Mouse (Mus musculus) brain, adult 2 months (tissue): Measurements from ENCODE around the gene Poc5.
A peak's percentile ranks its signal among the peaks of the same experiment; 100 is the strongest.

Experiments used
- DNase-seq: peaks from one replicate; pipeline ENCODE4 v3.0.0; 2011; ENCODE audit warnings: low read depth, low spot score

The Poc5 gene

DNA sequence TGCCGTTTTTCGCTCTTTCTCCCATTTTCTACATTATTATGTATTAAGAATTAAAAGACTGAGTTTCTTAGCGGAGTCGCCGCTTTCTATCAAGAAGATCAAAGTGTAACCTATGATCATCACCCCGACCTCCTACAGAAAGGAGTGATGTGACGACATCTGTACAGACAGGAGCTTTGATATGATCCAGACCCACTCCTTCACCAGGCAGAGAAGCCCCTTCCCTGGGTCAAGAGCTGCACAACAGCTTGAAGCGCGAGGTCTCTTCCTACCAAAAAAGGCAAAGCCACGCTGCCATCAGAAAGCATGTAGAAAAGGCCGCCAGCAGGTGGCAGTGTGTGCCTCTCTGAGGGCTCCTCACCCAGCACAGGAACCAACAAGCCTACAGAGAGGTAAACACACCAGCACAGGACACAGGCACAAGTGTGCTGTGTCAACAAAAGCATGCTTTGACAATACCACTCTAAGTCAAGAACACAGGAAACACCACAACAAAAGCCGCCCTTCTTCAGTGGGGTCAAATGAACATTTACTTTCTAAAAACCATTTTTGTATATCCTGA, 43.6 kb downstream of the Poc5 start:
- DNase-seq = peak; percentile 91

DNA sequence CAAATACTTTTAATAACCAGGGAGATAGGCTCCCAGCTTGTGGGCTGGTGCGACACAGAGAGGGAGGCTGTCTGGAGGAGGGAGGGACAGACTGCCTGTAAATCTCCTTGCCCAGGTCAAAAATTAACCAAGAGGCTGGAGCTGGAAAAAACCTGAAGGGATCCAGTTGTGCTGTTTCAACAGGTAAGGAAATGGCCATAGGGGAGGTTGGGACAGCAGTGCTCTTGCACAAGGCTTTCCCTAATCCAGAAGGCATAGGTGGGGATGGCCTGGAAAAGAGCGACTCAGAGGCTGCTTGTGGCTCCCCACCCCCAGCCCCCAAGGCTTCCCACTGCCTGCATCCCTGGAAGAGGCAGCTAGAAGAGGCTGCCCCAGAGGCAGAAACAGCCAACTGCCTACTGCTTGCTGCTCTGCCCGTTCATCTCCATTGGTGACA, 44.3 kb downstream of the Poc5 start:
- no peak for DNase-seq

DNA sequence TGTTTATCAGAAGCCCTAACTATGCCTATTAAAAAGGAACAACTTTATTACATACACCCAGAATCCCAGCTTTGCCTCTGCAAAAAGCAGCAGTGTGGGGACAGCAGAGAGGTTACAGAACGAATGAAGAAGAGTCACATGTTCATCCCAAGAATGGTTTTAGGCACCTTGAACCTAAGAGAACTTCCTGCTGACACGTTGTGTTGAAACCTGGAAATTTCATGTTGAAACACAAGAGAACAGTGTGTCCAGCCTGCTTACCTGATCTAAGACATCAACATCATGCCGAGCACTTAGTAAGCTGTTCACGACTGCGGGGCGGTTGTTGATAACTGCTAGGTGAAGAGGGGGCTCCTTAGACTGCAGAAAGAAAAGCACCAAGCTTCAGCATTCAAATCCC, 44.9 kb downstream of the Poc5 start:
- no peak for DNase-seq

DNA sequence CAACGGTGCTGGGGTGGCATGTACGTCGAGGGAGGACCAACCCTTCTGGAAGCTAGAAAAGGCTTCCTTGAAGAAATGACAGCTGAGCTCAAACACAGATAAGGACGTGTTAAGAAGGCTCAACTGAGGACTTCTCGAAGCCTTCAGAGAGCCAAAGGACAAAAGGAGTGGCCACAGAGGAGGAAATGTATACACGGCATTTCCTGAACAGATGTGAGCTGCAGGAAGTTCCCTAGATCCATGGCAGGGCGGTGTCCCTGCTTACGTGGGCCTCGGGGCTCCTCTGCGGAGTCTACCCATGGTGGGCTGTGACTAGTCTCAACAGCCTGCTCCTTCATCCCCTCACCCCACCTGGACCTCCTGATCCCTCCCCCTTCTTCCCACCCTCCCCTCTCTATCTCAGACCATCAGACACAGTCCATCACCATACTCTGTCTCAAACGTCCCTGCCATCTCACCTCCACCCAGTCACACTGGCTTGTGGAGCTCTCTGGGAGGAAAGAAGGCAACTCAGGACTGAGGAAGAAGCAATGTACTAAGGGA, 45.6 kb downstream of the Poc5 start:
- DNase-seq = no peak

DNA sequence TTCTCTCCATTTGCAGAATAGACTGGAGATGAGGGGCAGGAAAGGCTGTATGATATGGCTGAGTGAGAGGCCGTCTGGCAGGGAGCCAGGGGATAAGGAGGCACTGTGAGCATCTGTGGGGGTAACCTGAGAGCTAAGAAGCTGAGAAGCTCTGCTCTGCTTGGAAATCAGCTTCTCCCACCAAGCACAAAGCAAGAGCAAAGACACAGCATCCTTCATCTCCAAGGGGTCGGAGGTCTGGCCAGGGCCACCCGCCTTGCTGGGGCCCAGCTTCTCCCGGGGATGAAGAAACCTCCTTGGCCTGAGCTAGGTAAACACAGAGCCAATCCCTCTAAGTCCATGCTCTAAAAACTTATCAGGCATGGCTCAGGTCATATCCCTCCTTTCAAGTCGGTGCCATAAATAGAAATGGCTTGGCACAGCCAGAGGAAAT, 46.8 kb downstream of the Poc5 start:
- no peak for DNase-seq

DNA sequence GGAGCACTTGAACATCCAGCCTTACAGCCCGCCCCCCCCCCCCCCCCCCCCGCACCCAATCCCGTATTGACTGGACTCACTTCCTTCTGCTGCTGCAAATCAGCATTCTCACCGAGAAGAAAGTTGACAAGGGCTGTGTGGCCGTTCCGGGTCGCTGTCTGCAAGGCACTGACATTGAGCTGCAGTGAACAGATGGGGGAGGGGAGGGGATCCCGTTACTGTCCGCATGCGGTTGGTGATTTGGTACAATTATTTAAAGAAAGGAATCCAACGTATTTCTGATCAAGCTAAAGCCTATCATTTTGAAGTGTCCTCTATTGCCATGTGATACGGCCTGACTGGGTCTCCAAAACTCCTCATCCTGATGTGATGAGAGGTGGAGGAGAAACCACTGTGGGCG, 47.7 kb downstream of the Poc5 start:
- no peak for DNase-seq

DNA sequence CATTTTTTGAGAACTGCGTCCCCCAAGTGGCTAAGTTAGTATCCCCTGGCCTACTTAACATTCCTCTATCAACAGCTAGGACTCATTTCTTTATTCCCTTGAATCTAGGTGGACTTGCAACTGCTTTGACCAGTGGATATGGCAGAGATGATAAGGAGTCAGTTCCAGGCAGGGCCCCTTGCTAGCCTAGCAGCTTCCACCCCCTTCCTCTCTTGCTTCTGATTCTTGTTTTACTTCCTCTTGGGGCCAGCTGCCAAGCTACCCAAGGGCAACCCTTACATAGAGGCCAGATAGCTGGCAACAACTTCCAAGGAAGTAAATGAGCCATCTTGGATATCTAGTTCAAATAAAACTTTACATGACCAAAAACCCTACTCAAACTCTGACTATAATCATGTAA, 48.8 kb downstream of the Poc5 start:
- no peak for DNase-seq

DNA sequence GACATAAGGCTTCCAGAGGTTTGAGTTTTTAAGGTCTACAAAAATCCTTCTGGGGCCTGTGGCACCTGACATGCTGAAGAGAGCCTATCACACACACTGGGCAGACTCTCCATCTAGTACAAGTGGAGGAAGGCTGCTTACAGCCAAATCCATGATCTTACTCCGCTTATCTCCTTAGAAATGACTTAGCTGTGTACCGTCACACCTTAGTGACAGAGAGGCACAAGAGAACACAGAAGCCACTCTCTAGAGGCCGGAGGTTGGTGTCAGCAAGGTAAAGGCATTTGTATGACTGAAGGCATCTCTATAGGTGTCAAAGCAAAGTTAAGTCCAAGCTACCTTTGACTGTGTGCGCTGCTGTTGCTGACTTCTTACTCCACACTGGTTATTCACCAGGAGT, 52.3 kb downstream of the Poc5 start:
- no peak for DNase-seq

DNA sequence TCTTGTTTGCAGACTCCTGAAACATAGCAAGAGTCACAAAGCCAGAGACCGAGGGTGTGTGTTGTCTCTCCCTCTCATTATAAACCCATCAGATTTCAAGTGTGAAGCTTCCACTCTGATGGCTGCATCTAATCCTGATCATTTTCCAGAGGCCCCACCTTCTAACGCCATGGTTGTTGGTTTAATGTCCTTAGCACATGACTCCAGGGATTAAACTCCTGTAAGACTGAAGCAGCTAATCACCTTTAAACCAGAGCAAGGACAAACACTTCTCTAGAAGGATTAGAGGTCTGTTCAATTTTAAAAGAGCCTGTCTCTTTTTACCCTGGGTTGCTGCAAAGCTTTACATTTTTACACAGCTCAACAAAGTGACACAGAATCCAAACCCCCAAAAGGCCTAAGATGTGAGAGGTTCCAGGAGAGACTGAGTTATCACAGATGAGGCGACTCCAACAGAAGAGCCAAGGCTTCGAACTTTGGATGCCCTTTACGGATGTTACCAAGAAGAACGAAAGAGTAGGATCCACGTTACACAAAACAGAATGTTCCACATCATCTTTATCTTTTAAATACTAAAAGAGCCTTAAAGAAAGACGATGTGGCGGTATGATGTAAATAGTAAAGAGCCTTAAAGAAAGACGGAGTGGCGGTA, 62.2 kb downstream of the Poc5 start:
- DNase-seq = no peak

DNA sequence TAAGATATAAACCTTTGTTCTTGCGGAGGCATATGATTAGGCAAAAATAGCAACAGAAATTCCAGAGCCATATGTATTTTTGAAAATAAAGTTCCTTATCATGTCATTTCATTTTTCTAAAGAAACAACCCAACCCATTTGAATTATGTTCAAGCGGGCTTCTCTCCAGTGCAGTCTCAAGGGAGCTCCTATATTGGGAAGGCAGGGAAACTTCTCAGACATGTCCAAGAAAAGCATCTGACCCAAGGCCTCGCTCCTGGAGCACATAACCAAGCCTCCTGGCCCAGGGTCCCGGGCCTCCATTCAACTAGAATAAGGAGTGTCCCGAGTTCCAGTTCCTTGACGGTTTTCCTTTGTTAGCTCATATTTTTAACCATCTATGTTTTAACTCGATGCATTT, 62.8 kb downstream of the Poc5 start:
- DNase-seq = no peak

DNA sequence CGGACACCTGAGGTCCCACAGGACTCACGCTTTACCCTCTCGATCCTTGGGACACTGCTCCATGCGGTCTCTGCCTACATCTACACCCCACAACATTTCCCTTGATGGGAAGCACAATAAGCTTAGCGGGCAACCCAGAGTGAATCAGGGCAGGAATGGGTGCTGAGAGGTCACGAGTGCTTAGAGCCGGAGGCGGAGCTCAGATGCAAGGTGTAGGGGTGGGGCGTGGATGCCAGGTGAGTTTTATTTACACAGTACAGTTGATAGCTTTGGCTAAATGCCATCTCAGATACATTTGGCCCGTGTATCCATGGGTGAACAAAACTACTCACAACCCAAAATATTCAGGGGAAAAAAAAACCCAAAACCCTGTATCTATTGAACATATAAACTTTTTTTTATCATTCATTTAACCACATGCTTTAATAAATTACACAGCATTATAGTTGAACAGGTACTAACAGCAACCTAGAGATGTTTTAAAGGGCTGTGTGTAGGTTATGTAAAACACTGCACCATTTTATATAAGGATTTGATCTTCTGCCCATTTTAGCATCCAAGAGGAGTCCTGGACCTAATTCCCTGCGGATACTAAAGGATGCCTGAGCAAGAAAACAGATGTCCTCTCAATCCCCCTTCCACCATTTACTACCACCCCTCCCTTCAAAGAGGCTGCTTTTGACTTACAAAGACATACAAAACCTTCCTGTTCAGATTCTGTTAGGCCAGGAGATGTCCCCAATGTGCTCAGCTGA, 63.5 kb downstream of the Poc5 start:
- peak; percentile 26 for DNase-seq

DNA sequence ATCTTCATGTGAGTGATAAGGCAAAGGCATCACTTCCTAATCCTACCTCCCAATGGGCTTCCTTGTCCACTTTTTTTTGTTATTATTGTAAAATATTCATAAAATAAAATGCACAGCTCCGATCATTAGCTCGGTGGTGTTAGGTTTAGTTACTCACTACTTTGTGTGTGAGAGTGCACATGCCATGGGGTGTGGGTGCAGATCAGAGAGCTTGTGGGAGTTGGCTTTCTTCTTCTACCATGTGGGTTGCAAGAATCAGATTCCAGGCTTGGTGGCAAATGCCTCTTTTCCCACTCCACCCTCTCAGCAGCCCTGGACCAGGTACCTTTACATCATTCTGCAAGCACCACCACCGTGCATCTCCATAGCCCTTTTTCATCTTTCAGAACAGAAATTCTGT, 64.5 kb downstream of the Poc5 start:
- no peak for DNase-seq

DNA sequence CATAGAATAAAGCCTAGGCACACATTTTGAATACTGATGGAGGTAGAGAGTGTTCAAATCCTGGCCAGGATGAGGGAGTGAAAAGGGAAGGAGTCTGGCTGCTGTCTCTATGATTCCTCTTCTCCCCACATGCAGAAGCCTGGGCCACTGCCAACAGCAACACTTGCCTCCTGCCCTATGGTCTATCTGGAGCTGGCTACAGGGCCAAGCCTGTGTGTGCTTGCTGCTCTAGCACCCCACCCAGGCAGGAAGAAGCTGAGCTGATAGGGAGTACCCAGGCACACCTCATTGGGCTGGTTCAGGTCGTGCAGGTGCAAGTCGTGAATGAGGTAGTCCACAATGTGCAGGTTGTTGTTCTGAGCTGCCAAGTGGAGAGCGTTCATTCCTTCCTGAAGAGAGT, 66.2 kb downstream of the Poc5 start:
- DNase-seq = no peak

DNA sequence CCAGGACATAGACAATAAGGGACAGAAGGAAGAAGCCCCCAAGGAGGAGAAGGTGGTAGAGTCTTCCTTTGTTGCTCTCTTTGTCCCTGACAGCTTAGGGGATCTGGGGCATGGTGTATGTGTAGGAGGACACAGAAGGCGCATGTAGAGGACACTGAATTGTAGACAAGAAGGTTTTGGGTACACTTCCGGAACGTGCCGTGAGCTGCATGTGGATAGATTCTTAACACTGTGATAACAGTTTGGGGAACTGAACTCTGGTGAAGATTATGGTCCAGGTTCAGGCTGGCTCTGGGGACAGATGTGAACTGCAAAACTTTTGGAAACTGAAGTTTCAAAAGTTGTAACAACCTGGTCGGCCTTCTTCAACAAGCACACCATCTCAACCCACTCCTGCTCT, 69.5 kb downstream of the Poc5 start:
- no peak for DNase-seq

DNA sequence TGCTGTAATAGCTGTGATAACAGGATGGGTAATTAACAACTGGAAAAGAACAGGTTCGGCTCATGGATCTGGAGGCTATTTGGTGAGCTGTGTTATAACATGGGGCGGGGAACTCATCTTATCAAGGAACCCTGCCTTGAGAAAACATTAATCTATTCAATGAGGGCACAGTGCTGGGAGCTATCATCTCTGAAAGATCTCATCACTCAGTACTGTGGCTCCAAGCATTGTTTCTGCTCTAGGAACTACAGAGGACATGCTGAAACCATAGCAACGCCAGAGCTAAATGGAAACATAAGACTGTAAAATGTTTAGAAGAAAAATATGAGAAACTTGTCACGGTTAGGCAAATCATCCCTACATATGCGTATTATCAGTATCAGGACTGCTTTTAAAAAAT, 69.9 kb downstream of the Poc5 start:
- DNase-seq = peak; percentile 42

DNA sequence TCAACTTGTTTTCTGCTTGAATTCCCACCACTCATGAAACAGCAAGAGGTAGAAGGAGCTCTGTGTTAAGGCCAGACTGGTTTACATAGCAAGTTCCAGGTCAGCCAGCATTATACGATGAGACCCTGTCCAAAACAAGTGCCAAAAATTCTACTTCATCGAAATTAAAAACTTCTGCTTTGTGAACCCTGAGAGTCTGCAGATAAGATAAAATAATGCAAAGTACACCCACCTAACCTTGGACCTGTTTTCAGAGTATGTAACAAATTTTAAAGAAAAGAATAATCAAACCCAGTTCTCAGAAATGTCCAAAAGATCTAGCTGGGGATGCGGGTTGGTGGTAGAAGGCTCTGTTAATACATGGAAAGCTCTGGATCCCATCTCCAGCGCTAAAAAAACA, 70.5 kb downstream of the Poc5 start:
- DNase-seq = no peak

DNA sequence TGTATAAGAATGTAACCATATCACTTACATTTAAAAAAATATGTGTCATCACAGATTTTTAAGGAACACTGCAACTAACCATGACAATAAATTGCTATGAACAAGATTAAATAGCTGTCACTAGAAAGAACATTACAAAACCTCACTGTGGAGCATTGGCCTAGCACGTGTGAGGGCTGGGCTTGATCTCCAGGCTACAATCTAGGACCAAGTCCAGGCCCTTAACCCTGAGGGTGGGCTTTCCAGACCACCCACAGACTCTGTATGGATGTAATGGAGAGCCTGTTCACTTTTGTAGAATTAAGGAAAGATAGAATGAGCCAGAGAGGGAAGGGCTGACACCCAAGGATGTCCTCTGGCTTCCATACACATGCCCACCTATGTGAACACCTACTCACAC, 74.5 kb downstream of the Poc5 start:
- no peak for DNase-seq

DNA sequence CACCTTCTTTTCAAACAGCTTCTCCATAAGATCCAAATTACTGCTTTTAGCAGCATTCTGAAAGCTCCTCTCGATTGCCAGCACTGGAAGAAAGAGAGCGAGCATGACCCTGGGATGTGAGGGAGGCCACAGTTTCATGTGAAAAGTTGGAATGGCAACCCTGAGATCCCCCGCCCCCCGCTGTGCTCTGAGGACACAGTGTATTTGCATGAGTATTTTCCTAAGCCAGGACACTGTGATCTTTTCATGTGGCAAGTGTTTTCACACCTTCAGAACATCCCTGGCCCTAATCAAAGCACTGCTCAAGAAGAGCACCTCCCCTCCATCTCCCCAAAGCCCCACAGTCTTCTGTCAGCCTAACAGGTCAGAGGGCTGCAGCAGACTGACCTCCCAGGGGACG, 77.2 kb downstream of the Poc5 start:
- no peak for DNase-seq
